Mouse (Mus musculus) megakaryocyte, embryonic 14.5 days (primary cell): ENCODE data around the gene Abca14.

ENCODE experiments used
- FLI1 ChIP-seq: IDR thresholded peaks from 2 replicates; pipeline ENCODE4 v1.6.1; 2012; ENCODE audit warnings: low read length, inconsistent platforms, mixed read lengths
- GATA1 ChIP-seq: IDR thresholded peaks from 3 replicates; pipeline ENCODE4 v1.6.1; 2012; ENCODE audit warnings: mixed read lengths, low read length, inconsistent platforms, borderline replicate concordance

GRCm38 (mm10) chr7:120316086-120316485 is 112.3 kb downstream of the Abca14 start:
- TF ChIP-seq GATA1 (no peak), FLI1 (no peak)
